Mouse (Mus musculus): ENCODE measurements around the gene Ppef2. TPM values are rescaled to one million over a fixed set of nuclear protein-coding genes. Genes with fewer than 3 reads are reported as not detected.

Gene Ppef2
- polyA plus RNA-seq, 1 experiment from 2014 or later: 0.70 TPM

DNA sequence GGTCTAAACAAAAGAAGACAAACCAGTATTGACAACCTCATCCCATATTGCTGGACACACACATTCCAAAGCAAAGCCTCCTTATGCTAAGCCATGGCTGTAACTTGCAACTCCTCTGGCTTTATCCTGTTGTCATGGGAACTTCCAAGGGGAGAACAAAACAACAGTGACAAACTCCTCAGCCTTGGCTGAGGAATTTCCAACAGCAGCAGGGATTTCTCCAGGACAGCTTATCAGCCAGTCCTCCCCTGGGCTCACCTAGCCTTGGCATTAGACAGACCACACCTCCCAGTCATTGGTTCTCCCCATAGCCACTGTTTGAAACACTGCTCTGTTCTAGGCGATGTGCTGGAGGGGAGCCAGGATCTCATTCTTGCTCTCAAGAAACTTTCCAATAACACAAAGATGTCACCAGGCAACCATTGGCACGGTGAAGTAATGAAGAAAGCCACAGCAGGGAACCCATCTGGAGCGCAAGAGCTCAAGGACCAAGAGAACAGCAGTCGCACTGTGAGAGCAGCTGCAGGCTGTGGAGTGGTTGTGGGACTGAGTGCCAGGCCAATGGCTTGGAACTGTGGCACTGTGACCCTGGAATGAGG lies 7.8 kb upstream of the Ppef2 start:
- no peak overlapping the region for H3K9ac ChIP-seq
- no peak overlapping the region for H3K4me3 ChIP-seq
- no peaks in the 10 kb centered on the region for H3K9me3 ChIP-seq
- 7% methylated on average over 4 of the region's 4 CpGs for WGBS
- peak; percentile 94 for ATAC-seq (ENCODE audit: low FRiP score)
- H3K4me1 ChIP-seq (replicated peaks): peaks cover 15% of the 10 kb centered on the region
- peak overlapping the region; percentile 71 for H3K27ac ChIP-seq
- no peaks in the 10 kb centered on the region for H3K36me3 ChIP-seq
- peaks cover under 1% of the 10 kb centered on the region; the same call in 1 of the 2 replicates for H3K27me3 ChIP-seq
- no peak overlapping the region for H3K4me2 ChIP-seq

DNA sequence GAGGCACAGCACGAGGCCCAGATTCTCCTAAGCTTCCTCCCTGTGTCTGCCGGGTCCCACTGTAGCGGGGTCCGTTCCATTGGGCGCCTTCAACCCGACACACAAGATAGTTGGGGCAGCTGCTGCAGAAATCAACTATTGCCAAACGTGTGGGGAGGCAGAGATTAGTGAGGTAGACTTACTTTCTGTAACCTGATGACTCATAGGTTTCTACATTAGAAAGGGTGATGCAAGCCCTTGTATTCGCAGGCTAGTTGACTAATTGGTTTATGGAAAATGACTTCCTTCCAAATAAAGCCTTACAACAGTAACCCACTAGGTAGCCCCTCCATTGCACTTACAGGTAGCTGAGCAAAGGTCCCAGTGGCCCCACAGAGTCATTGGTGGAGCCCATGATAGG lies 6.6 kb upstream of the Ppef2 start:
- Histone ChIP-seq H3K27ac (no peak overlapping the region), H3K4me3 (no peak overlapping the region), H3K36me3 (no peaks in the 10 kb centered on the region), H3K9ac (no peak overlapping the region), H3K4me2 (no peak overlapping the region), H3K27me3 (peaks cover 5% of the 10 kb centered on the region; the same call in 1 of the 2 replicates), H3K4me1 (replicated peaks) (peaks cover 15% of the 10 kb centered on the region), H3K9me3 (no peaks in the 10 kb centered on the region)
- 93% methylated on average over 8 of the region's 8 CpGs for WGBS
- no peak for ATAC-seq (ENCODE audit: low FRiP score)

DNA sequence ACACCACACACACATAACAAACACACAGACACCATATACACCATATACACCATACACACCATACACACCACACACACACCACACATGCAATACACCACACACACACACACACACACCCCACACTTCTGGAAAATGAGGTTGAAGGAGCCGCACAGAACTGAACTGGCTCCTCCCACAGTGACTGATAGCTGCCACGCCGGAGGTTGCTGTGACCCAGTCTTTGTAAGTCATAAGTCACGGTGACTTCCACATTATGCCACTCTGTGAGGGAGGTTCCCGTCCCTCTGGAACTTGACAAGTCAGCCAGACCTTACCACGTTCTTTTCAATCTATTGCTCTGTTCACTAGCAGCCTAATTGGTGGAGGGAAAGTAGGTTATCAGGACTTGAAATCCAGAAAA lies 1.6 kb downstream of the Ppef2 start:
- peaks cover 12% of the 10 kb centered on the region for H3K4me1 ChIP-seq (replicated peaks)
- H3K9ac ChIP-seq: no peak overlapping the region
- H3K4me2 ChIP-seq: no peak overlapping the region
- ATAC-seq (ENCODE audit: low FRiP score): no peak
- no peaks in the 10 kb centered on the region for H3K9me3 ChIP-seq
- H3K36me3 ChIP-seq: no peaks in the 10 kb centered on the region
- H3K4me3 ChIP-seq: no peak overlapping the region
- no peak overlapping the region for H3K27ac ChIP-seq
- WGBS: 59% methylated on average over 6 of the region's 6 CpGs
- peaks cover 5% of the 10 kb centered on the region; the same call in 1 of the 2 replicates for H3K27me3 ChIP-seq

DNA sequence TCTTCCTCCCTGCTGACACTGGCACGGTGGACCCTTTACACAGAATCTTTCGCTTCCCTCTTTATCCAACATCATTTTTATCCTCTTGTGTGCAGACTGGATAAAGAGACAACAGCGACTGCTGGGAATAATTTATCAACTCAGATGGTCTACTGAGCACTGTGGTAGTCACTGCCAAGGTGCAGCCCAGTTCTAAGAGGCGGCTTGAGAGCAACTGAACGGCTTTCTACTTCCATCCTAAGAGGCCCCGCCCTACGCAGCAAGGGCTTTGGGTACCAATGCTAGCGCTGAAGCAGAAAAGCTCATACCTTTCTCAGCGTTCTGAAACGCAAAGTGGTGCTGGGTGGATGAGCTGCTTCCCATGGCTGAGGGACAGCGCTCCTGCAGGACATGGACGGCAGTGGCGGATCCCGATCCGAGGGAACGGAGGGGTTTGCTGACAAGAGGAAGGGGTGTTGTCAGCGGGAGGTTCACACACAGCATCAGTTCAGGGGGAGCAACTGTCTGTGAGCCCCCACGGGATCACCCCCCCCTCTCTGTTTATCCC lies 3.2 kb downstream of the Ppef2 start:
- Histone ChIP-seq H3K4me3 (peak overlapping the region; percentile 20; the same call in 1 of the 2 replicates), H3K36me3 (no peaks in the 10 kb centered on the region), H3K4me2 (peak overlapping the region; percentile 46), H3K9ac (peak overlapping the region; percentile 31; the same call in 1 of the 2 replicates), H3K27me3 (no peaks in the 10 kb centered on the region), H3K27ac (no peak overlapping the region), H3K9me3 (no peaks in the 10 kb centered on the region), H3K4me1 (replicated peaks) (peaks cover 12% of the 10 kb centered on the region)
- ATAC-seq (ENCODE audit: low FRiP score): peak; percentile 67
- WGBS: 19% methylated on average over 18 of the region's 18 CpGs

DNA sequence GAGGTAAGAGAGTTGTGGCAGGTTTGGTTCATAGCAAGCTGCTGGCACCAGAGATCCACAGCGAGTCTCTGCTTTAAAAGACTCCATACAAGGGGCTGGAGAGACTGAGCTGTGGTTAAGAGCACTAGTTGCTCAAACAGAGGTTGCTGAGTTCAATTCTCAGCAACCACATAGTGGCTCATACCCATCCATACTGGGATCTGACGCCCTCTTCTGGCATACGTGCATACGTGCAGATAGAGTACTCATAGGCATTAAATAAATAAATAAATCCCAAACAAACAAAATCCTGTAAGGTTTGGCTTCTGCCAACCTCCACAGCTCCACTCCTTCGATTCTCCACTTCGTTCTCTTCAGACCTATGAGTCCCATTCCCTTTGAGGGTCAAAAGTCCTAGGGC lies 4.0 kb downstream of the Ppef2 start:
- WGBS: 94% methylated on average over 6 of the region's 6 CpGs
- ATAC-seq (ENCODE audit: low FRiP score): no peak
- Histone ChIP-seq H3K4me2 (no peak overlapping the region), H3K9ac (no peak overlapping the region), H3K27me3 (no peaks in the 10 kb centered on the region), H3K4me1 (replicated peaks) (peaks cover 12% of the 10 kb centered on the region), H3K9me3 (no peaks in the 10 kb centered on the region), H3K4me3 (no peak overlapping the region), H3K27ac (no peak overlapping the region), H3K36me3 (no peaks in the 10 kb centered on the region)

DNA sequence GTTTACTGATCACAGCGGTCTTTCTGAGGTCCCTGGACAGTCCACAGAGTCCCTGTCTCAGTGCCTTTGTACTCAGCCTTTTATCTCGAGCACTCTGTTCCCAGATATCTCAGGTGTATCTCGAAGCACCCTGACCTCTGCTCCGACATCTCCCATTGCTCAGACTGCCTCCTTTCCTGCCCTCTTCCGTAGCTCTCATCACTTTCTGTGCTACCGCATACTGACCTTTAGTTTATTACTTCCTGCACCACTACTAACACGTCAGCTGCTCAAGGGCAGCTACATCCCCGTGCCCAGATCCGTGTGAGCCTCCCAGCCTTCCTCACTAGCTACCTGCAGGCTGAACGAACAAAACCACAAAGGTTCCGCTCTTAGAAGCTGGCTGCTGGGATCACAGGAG lies 7.5 kb downstream of the Ppef2 start:
- 88% methylated on average over 11 of the region's 11 CpGs for WGBS
- H3K9me3 ChIP-seq: no peaks in the 10 kb centered on the region
- H3K36me3 ChIP-seq: no peaks in the 10 kb centered on the region
- no peak overlapping the region for H3K9ac ChIP-seq
- H3K4me2 ChIP-seq: no peak overlapping the region
- no peak overlapping the region for H3K27ac ChIP-seq
- no peaks in the 10 kb centered on the region for H3K27me3 ChIP-seq
- H3K4me3 ChIP-seq: no peak overlapping the region
- peaks cover 6% of the 10 kb centered on the region for H3K4me1 ChIP-seq (replicated peaks)
- ATAC-seq (ENCODE audit: low FRiP score): no peak

DNA sequence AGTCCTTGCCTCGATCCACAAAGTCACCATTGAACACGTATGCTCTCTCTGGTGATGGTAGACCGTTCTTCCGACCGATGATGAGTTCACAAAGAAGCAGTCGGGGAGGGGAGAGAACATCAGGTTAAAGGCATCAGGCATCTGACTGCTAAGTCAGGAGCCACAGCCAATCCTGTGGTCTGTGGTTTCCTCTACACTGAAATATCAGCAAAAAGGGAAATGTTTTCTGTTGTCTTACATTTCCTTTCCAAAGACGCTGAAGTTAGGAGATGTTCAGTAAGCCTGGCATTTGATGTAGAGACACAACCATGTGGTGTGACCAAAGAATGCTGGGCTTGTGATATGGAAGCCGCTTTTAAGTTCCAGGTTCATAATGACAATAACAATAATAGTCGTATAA lies 10.6 kb downstream of the Ppef2 start:
- no peak overlapping the region for H3K4me2 ChIP-seq
- no peak overlapping the region for H3K27ac ChIP-seq
- H3K36me3 ChIP-seq: no peaks in the 10 kb centered on the region
- no peaks in the 10 kb centered on the region for H3K9me3 ChIP-seq
- no peaks in the 10 kb centered on the region for H3K27me3 ChIP-seq
- H3K9ac ChIP-seq: no peak overlapping the region
- 91% methylated on average over 9 of the region's 9 CpGs for WGBS
- H3K4me3 ChIP-seq: no peak overlapping the region
- ATAC-seq (ENCODE audit: low FRiP score): no peak
- H3K4me1 ChIP-seq (replicated peaks): no peaks in the 10 kb centered on the region

DNA sequence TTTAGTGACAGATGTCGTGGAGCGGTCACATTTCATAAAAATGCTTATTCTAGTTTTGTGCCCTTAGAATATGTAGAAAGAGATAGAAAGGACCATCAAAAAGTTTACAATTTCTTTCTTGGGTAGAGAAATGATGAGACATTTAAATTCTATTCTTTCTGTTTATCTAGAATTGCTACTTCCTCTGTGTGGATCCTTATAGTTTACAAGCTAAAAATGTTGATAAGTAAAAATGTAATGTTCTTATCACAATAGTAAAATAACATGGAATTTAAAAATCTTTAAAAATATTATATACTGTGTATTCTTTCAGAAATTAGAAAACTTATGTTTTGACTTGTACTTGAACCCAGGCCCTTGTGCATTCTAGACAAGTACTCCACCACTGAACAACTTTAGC lies 11.2 kb downstream of the Ppef2 start:
- WGBS: 92% methylated on average over 2 of the region's 2 CpGs
- no peak overlapping the region for H3K4me3 ChIP-seq

DNA sequence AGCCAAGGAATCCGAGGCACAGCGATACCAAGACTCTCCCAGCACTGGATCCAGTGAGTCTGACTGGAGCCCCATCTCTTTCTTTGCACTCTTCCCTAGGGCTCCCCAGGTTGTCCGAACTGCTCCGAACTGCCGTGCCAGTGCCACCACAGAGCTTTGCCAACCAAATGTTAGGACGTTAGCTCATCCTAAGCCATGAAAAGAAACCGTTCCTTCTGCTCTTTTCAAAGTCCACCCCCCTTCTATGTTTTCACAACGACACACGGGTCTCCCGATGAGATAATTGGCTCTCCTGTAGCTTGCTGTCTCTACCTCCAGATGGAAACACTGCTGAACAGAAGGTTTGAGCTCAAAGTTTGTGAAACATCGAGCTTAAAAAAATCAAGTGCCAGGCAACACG lies 15.3 kb downstream of the Ppef2 start:
- Histone ChIP-seq H3K27ac (no peak overlapping the region), H3K4me2 (no peak overlapping the region), H3K4me3 (no peak overlapping the region), H3K9me3 (no peaks in the 10 kb centered on the region), H3K27me3 (peaks cover 2% of the 10 kb centered on the region; the same call in 1 of the 2 replicates), H3K9ac (no peak overlapping the region), H3K4me1 (replicated peaks) (no peaks in the 10 kb centered on the region), H3K36me3 (no peaks in the 10 kb centered on the region)
- ATAC-seq (ENCODE audit: low FRiP score): no peak
- WGBS: 91% methylated on average over 12 of the region's 12 CpGs

More for the DNA sequence above, 11.2 kb downstream of the Ppef2 start:
- Histone ChIP-seq H3K27me3 (no peaks in the 10 kb centered on the region), H3K36me3 (no peaks in the 10 kb centered on the region), H3K4me2 (no peak overlapping the region), H3K9ac (no peak overlapping the region), H3K9me3 (no peaks in the 10 kb centered on the region), H3K27ac (no peak overlapping the region), H3K4me1 (replicated peaks) (no peaks in the 10 kb centered on the region)
- no peak for ATAC-seq (ENCODE audit: low FRiP score)

DNA sequence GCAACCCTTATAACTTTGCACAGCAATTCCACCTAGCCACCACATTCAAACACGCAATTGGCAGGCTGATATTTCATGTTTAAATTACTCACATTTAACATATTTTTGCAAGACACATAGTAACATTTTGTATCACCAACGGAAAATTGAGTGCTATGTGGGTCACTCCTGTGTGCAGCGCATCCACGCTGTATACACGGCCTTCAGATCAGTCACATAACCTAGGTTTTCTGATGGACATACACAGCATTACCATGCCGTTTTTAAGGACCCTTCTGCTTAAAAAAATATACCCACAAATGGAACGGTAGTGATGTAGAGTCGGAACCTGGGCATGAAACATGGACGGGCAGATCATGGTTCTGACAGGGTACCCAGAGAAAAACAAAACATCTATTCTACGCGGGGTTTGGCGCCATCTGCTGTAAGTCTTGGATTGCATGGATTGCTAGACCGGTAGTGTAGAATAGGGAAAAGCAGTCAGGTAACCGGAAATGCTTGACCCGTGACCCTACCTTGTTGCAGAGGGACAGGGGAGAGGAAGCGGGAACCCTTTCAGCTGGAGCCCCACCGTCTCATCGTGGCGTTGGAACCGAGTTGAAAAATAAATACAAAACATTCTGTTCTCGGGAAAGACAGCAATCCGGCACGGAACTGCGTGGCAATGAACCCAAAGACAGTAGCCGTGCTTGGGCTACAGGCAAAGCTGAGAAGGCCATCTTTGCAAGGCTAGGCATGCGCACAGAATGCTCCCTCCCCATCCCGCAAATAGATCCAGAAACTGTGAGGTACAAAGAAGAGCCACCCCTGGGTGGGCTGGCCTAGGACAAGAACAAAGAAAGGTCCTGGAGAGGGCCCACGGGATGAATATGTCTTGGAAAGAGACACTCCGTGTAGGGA lies 16.5 kb downstream of the Ppef2 start:
- peak; percentile 89 for ATAC-seq (ENCODE audit: low FRiP score)
- Histone ChIP-seq H3K27me3 (peaks cover 2% of the 10 kb centered on the region; the same call in 1 of the 2 replicates), H3K4me2 (peak overlapping the region; percentile 27; the same call in 1 of the 2 replicates), H3K9me3 (no peaks in the 10 kb centered on the region), H3K27ac (no peak overlapping the region), H3K4me3 (no peak overlapping the region), H3K9ac (no peak overlapping the region), H3K4me1 (replicated peaks) (no peaks in the 10 kb centered on the region), H3K36me3 (no peaks in the 10 kb centered on the region)
- 43% methylated on average over 29 of the region's 29 CpGs for WGBS

DNA sequence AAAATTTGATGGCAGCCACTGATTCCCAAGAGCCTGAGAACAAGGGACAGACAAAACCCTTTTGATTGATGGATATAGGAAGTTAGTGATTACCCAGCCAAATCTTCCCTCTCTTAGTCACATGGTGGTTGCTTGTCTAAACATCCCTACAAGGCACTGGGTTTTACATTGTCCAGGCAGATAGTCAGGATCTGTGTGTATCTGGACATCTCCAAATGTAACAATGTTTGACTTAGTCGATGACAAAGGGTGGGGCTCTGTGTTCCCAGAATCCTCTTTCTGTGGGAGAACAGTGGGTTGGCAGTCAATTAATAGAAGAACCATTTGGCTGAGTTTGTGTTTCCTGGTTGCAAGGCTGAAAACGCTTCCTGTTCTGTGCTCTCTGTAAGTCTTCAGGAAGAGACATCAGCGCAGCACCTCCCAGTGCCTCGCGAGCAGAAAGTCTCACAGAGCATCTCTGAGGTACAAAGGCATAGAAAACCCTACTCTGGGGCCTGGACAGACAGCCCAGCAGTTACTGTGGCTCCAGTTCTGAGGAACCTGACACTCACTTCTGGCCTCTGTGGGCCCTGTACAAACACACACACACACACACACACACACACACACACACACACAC lies 21.0 kb downstream of the Ppef2 start:
- H3K36me3 ChIP-seq: no peaks in the 10 kb centered on the region
- H3K4me1 ChIP-seq (replicated peaks): no peaks in the 10 kb centered on the region
- no peak for ATAC-seq (ENCODE audit: low FRiP score)
- no peak overlapping the region for H3K4me2 ChIP-seq
- no peaks in the 10 kb centered on the region for H3K9me3 ChIP-seq
- no peak overlapping the region for H3K27ac ChIP-seq
- WGBS: 61% methylated on average over 5 of the region's 5 CpGs
- peaks cover 2% of the 10 kb centered on the region; the same call in 1 of the 2 replicates for H3K27me3 ChIP-seq
- no peak overlapping the region for H3K4me3 ChIP-seq
- no peak overlapping the region for H3K9ac ChIP-seq

DNA sequence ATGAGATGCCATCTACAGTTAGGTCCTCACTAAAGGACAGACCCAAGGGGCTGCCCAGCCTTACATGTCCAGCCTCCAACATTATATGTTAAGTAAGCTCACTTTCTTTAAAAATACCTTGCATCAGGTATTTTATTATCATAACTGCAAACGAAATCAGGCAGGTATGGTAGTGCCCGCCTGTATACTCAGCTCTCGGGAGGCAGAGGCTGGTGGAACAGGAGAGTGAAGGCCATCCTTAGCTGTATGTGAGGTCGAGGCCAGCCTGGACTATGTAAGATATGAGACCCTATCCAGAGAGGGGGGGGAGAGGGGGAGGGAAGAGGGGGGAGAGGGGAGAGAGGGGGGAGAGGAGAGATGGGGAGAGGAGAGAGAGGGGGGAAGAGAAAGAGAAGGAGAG lies 22.7 kb downstream of the Ppef2 start:
- Histone ChIP-seq H3K4me2 (no peak overlapping the region), H3K36me3 (no peaks in the 10 kb centered on the region), H3K4me3 (no peak overlapping the region), H3K27ac (no peak overlapping the region), H3K27me3 (no peaks in the 10 kb centered on the region), H3K9me3 (no peaks in the 10 kb centered on the region), H3K4me1 (replicated peaks) (no peaks in the 10 kb centered on the region), H3K9ac (no peak overlapping the region)
- ATAC-seq (ENCODE audit: low FRiP score): no peak
- 90% methylated on average over 4 of the region's 4 CpGs for WGBS
